Mouse (Mus musculus) heart, postnatal 36 days (tissue): ENCODE results near the gene Mfsd9. TPM values are rescaled to one million over a fixed set of nuclear protein-coding genes. Genes with fewer than 3 reads are reported as not detected.

Experiments used
- DNase-seq, 2 experiments: peaks; one replicate each; pipeline ENCODE4 v3.0.0; 2021 to 2022
- intact Hi-C: fragments of 180-260 bp; cut with DNase I; formaldehyde crosslinking; loops from one replicate; pipeline ENCODE4 v1.15.1; 2025
- total RNA-seq, 2 experiments: library from RNA; stranded (reverse); gene quantifications; 2 replicates each; pipeline ENCODE4 v1.2.3; 2021

Mfsd9 gene
- total RNA-seq = 1 to 10 TPM in 1 of 2 experiments, under 1 TPM in 1; 0.78 to 1.1 TPM

DNA sequence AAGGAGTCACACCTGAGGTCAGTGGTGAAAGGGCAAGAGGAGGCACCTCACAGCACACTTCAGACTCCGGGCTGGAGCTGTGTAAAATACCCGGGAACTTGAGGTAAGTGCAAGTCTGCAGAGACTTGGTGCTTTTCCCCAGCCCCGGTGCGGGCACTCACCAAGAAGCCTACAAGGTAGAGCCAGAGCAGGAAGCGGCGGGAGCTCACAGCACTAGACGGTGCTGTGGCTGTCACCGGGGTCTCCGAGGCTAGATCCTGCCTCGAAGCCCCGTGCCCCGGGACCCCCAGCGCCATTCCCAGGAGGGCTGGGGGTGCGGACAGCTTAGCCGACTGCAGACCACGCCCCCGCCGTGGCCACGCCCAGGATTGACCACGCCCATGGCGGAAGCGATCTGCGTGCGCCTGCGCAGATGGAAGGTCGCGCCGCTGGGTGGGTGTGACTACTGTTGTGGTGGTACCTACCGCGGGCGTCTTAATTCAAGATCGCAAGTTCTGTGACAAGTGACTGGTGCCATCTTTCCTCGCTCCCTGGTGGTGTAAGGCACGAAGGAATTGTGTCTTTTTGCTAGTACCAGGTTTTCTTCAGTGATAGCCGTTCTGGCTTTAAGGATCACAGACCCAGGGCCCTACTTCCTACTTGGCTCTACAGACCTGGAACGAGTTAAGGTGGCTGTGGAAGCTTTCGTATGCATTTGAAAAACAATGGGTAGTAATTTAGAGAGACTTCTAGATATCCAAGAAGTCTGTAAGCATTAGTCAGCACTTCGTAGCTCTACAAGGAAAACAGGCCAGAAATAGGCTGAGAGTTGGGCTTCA is at the start of gene Mfsd9:
Mfsd9 (minus strand) TSS at position 364 of the 818 bp plus-strand sequence.
- intact Hi-C loops = no loop called here
- peak; percentile 91 to 93 for DNase-seq

DNA sequence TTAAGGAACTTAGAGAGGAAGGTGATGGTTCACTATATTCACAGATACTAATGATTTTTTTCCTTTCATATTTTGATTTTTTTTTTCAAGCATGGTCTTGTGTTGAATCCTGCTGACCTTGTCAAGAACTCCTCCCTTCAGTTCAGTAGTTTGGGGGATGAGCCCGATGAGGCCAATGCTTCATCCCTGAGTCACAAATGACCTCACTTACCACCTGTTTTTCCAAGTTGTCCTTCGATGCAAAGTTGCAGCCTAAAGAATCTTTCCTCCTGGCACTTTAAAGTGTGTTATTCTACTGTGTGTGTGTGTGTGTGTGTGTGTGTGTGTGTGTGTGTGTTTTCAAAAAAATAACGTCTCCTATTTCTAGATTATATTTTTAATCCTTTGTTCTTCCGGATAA is 45.0 kb upstream of the Mfsd9 start:
- DNase-seq = no peak
- intact Hi-C loops = no loop called here

DNA sequence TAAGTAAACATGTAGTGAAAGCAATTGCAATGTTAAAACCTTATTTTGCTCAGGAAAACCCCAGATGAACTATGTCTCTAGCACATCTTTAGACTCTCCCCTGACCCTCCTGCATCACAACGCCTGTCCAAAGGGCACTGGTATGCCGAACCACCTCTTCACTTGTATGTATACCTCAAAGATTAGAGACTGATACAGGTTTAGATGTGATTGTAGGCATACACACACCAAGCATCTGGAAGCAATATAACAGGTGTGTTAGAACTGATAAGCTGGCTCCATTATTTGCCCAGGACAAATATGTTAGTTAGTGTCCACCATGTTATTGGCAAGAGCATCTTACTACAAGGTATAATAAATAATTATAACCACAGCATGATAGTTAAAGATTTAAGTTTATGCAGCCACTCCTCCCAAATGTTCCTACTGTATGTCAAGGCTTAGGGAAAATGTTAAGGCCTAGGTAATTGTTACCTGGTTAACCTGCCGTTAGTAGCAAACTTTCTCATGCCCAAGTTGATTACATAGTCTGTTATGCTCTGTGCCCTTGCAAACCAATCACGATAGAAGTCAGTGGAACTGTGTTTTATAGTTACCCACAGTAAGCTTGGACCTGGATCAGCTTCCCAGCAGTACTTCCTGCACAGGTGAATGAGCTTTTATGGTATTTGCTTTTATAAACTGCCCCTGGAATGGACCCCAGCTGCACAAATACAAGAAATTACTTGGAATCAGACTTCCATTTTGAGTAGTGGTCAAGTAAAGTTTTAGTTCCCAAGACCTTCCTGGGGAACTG is 40.4 kb upstream of the Mfsd9 start:
- intact Hi-C loops = no loop called here
- DNase-seq = no peak

DNA sequence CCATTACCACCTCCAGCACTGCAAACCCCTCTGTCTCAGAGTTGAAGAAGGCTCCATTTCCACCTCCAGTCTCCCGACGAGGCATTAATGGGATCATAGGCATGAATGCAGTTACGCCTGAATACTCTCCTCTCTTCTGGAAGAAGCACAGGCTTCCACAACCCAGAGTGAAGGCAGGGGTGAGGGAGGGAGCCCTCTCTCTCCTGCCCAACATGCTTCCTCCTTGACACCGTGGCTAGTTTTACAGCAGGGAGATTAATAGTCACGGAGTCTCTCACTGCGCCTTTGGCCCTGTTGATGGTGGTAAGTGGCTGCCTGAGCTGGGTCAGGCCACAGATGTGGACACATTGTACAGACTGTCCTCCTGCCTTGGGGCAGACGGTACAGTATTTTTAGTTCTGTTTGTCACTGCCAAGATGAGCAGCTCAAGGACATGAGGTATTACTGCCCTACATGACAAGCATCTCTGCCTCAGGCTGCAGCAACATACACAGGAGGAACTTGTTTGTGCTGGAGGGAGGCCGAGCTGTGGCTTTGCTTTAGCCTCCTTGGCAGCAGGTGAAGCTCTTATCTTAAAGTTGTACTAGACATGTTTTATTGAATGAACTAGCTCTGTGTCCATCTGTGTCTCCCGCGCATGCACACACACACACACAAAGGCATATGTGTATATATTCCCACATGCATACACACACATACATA is 38.9 kb upstream of the Mfsd9 start:
- DNase-seq = peak in 1 of 2 experiments; percentile 37
- intact Hi-C loops = no loop called here

DNA sequence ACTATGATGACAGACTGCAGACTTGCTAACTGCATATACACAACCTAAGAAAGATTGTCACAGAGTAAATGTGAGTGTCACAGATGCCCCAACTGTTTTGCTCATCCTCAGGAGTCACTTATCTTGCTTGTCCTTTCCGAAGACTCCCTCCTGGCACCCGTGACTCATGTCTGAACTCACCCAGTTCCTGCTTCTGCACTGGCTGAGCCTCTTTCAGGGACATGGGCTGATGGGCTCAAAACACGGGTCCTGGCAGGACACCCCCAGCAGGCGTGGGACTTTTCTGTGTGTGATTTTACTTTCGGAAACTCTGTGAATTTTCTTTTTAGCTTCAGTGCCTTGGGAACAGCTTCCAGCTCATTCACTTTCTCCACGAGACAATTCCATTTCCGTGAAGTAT is 35.3 kb upstream of the Mfsd9 start:
- no peak for DNase-seq
- intact Hi-C loops = no loop called here

DNA sequence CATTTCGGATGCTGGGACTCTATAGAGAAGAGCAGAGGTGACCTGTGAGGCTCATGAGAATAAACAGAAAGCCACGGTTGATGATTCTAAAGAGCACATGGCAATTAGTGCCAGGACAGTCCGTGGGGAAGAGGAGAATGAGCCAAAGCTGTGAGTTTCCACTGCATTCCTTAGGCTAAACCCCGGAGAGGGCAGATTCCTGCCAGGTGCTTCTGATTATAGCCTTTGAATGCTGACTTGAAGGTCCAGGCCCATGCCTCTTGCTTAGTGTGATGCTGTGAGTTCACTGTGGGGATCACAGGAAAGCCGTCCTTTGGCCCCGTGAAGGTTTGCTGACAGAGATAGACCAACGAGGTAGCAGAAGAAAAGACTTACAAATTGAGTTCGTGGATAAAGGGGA is 34.4 kb upstream of the Mfsd9 start:
- intact Hi-C loops = no loop called here
- no peak for DNase-seq

DNA sequence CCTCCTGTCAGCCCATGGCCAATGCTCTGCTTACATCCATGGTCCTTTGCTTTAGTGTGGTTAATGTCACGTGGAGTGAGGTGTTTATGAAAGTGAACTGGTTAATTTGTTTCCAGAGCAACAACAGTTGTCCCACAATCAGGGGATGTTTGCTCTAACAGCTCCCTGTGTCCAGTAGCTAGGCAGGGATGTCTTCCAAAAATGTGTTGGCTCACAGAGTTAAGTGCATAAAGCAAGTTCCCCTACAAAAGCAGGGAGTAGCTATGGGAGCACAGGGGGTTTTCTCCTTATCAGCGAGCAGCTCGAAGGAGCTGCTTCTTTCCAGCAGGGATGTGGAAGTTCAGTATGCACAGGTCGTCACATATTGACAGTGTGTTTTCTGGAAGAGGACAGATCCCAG is 34.0 kb upstream of the Mfsd9 start:
- no peak for DNase-seq
- intact Hi-C loops = no loop called here

DNA sequence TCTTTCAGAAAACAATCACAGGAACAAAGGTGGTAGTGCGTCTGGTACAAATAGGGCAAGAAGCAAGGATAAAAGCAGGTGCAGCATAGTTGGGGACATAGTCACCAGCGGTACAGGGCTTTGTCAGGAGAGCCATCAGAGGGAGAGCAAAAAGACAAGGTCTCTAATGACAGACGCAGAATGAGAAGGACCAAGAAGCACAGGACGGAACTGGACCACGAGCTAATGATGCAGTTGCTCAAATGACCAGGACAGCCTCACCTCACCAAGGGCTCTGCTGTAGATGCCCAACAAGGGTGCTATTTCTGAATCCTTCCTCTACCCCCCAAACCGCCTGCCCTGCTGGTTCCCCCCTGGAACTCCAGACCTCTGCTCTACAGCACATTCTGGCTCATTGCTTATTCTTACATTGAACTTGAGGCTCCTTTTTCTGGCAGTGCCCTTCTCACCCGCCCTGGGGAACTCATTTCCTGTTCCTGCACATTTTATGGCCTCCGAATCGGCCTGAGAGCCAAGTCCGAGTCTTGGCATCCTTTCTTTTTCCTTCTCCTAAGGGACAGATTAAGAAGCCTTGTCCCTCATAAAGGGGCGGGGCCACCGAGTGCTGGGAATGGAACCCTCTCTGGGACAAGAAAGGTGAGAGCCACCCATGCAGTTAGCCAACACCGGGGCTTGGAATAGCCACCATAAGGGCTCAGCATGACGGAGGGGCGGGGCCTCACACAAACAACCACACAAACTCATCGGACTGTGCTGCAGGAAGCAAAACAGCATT is 24.8 kb upstream of the Mfsd9 start:
- DNase-seq = peak in 1 of 2 experiments; percentile 21
- intact Hi-C loops = no loop called here

DNA sequence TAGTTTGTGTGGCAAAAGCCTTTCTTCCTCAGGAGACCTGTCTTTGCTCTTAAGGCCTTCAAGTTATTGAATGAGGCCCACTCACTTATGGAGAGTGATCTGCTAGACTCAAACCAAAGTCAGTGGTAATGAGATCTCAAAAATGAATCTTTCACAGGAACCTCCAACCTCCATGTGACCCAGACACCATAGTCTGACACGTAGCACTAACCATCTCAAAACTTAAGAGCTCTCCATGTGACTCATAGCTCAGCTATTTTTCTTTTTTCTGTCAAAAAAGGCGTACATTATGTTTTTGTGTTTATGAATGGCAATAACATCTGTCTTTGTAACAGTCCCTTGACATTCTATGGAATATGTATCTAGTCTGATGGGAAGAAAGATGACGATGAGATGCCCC is 18.2 kb upstream of the Mfsd9 start:
- no peak for DNase-seq
- intact Hi-C loops = no loop called here

DNA sequence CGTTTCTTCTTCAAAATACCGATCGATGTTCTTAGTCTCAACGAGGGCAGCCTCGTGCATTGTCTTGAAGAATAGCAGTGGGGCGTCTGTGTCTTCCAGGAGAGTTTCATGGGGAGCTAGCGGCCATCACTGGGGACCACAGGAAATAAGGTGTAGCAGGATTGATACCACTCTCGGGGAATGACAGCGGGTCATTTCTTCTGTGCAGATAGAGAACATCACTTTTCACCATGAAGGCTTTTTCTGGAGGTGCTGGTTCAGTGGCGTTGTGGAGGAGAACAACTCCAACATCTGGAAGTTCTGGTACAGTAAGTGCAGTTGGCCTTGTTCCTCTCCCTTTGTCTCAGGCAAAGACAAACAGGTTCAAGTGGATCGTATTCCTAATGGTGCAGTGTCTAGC is 15.4 kb upstream of the Mfsd9 start:
- intact Hi-C loops = no loop called here
- no peak for DNase-seq

DNA sequence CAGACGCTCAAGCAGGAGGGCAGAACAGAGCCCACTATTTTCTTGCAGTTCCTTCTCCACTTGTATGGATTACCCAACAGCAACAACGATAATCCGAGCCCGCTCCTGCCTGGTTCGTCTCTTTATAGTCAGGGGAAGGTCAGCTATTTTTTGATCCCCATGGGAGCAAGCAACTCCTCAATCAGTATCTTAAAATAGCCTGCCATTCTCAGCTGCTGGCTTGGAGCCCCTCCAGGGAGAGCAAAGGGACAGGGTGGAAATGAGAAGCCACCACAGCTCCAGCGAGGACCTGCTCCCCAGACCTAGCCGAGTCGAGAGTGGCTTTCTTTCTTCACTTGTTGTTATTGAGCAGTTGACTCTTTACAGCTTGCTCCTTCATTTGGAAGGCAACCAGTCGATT is 14.9 kb upstream of the Mfsd9 start, which contains the start of gene Tmem182:
Tmem182 (plus strand) TSS at position 251 of the 400 bp plus-strand sequence.
- DNase-seq = peak; percentile 70 to 72
- intact Hi-C loops = no loop called here

DNA sequence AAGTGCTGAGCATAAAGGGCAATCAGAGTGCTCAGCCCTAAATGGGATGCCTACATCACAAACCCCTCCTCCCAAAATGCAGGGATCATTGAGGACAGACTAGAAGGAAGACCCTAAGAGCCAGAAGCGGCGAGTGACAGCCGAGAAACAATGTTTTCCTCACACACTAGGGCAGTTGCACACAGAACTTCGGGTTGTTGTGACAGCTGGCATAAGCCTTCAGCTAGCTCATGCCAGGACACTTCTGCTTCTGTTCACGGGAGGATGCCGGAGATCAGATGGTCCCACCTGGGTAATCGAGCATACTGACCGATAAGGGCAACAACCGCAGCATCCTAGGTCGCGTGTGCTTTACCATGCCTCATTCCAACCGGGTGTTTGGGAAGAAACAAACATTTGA is 13.6 kb upstream of the Mfsd9 start:
- intact Hi-C loops = no loop called here
- DNase-seq = no peak

DNA sequence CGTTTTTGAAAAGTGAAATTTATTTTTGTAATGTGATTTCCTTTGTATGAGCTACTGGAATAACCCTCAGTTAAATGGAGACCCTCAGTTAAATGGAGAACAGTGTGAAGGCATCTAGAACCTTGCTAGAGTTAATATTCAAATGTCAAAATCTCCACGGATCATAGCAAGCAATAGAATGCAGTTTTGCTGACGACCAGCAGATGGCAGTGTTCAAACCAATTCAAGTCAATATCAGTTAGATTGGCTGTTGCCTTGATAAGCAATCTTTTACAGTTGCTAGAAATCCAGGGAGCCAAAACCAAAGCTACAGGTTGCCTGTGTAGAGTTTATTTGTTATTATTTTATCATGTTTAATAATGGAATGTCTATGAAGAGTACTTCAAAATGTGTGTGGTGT is 12.3 kb upstream of the Mfsd9 start:
- intact Hi-C loops = loop anchor here (1.0 kb wide), 1 partner anchor 42 kb away; no protein-coding TSS in a partner anchor
- DNase-seq = peak; percentile 50 to 67

DNA sequence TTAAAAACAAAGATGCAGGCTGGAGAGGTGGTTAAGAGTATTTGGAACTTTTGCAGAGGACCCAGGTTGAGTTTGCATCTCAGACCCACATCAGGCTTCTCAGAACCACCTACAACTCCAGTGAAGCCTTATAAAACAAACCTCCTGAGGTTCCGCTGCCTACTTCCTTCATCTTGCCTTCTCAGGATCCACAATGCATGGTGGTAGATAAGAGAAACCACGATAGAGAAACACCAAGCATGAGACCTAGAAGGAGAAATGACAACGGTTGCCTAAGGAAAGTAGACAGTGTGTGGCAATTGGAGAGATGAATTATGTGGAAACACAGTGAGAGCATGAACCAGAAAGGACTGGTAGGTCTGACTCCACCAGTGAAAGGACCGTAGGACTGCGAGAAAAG is 10.4 kb upstream of the Mfsd9 start:
- intact Hi-C loops = no loop called here
- no peak for DNase-seq

DNA sequence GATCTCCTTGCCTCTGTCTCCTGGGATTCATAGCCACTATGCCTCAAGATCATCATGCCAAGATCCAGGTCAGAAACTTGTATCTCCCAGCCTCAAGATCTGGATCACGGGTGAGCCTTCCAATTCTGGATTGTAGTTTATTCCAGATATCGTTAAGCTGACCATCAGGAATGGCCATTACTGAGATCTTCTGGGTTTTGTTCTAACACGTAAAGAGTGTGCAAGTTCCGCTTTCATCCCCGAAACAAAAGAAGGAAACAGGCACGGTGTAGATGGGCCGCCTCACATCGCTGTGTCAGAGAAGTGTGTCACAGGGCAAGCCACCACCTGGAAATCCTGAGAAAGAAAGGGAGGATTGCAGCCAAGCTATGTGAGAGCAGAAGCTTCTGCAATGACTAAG is 8.6 kb upstream of the Mfsd9 start:
- no peak for DNase-seq
- intact Hi-C loops = no loop called here

DNA sequence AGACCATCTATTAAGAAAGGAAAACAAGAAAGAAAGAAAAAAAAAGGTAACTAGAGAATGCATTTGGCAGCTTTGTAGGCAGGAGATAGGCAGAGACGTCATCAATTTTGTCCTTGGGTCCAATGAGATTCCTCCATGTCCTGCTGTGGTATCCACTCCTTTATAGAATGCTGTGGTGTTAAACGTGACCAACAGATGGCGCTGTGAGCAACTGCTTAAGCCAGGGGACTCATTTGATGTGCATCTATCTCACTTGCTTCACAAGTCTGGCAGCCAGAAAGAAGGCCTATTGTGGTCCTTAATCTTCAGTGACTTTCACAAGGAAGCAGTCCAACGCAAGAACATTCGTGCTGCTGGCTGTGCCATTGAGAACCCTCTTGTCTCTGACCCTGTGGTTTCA is 6.9 kb upstream of the Mfsd9 start:
- intact Hi-C loops = no loop called here
- peak; percentile 69 to 71 for DNase-seq

DNA sequence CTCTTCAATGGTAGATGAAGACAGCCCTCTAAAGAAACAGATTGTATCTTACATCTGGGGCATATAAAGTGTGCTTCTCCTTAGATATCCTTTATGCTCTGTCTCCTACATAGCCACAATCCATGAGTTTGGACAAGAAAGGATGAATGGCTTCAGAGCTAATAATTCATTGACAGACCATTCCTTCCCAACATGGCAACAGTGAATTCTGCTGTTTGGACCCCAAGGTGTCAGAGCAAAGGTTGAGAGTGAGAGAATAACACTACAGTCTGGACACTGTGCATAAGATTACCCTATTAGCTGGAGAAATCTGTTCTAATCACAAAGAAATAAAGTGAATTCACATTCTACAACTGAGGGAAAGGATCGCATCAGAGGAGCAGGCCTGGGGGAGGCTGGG is 5.0 kb upstream of the Mfsd9 start:
- intact Hi-C loops = no loop called here
- DNase-seq = no peak

DNA sequence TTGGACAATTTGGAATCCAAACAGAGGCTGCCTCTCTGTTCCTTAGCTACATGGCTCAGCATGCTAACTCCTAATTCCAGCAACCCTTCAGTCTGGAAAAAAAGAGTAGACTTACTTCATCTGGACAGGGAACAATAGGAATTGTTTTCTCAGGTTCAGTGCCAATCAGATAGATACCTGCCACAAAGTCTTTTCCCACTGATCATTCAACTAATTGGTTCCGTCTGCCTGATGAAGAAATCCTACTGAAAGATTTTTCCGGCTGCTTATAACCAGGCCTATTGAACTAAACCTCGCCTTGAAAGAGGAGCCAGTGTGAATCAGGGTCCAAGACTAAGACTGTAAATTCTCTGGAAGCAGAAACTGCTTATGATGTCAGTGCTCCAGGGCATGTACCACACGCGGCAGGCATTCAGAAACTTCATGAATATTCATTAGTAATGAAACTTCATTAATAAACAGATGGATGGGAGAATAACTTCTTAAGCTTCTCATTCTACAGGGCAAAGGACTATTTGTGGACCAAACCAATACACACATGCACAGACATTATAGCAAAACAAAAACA is 737 bp downstream of the Mfsd9 start:
- DNase-seq = no peak
- intact Hi-C loops = no loop called here

DNA sequence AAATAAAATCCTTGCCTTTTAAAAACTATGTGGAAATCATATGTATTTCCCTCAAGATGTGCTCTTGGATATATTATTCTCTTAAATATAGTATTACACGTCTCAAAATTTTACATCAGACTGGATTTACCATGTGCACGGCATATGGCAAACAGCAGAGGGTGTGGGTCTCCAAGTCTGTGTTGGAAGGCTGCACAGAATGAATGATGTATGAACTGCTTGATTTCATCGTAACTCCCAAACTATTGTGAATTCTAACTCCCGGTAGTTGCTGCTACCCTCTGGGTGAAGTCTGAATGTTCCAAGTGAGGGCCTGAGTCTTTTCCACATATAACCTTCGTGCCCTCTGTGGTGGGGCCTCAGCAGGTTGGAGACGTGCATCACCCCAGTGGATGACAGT is 1.5 kb downstream of the Mfsd9 start:
- intact Hi-C loops = no loop called here
- DNase-seq = no peak

DNA sequence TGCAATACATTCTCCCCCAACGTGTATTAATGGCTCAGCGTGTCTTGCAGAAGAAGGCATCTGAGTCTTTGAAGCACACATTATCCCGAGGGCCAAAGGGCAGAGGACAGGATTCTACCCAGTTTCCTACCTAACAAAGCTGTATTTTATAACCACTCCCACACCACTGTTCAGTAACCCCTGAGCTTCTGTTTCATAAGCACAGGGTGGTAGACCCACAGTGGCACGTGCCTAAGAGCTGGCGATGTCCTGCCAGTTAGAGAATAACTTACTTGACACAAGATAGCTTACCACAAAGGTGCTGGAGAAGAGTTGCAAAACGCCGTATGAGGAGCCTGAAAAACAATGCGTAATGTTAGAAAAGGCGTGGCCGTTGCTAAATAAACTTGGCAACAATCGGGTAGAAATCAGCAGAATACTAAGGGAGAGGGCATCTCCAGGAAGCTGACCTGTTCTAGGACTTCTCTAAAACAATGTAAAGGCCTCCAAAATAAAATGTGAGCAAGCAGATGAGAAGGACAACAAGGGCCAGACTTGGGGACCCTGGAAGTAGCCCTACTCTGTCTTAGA is 4.5 kb downstream of the Mfsd9 start:
- no peak for DNase-seq
- intact Hi-C loops = no loop called here
